Mouse (Mus musculus): ENCODE results near the gene Klhl26.

GRCm38 (mm10) chr8:70409455-70409871, 67.3 kb downstream of the Klhl26 start:
- TF ChIP-seq POLR2A (IDR thresholded peaks at IDR 0.05; ENCODE audit: insufficient read length, low read depth) (no peak), USF1 (IDR thresholded peaks at IDR 0.05; ENCODE audit: low read depth) (no peak), MYOG (IDR thresholded peaks at IDR 0.05; ENCODE audit: control insufficient read depth in 1 of 3, insufficient read depth in 1 of 3, insufficient read length in 2 of 3, low read depth in 2 of 3) (no peak), MAX (IDR thresholded peaks at IDR 0.05; ENCODE audit: low read depth) (no peak), MYOD1 (IDR thresholded peaks at IDR 0.05; ENCODE audit: control insufficient read depth in 1 of 3, insufficient read length in 2 of 3, low read depth in 2 of 3) (no peak), REST (IDR thresholded peaks at IDR 0.05; ENCODE audit: insufficient read depth, insufficient read length) (no peak), SRF (IDR thresholded peaks at IDR 0.05; ENCODE audit: control insufficient read depth, insufficient read length, low read depth) (no peak), TCF12 (IDR thresholded peaks at IDR 0.05; ENCODE audit: insufficient read depth, poor library complexity, severe bottlenecking) (no peak)

Data from myocyte (in vitro differentiated cells).